Mouse (Mus musculus): ENCODE data around the gene Hspbp1. TPM values are rescaled to one million over a fixed set of nuclear protein-coding genes. Genes with fewer than 3 reads are reported as not detected.

Gene Hspbp1
- polyA plus RNA-seq, 2 experiments = 28.2 to 56.7 TPM

- H3K27ac ChIP-seq = peak overlapping the region; percentile 71
- no peaks in the 10 kb centered on the region for H3K9me3 ChIP-seq (ENCODE audit: control insufficient read depth, low read length)
- 3% methylated on average over 13 of the region's 13 CpGs for WGBS (ENCODE audit: insufficient replicate concordance)
- peaks cover 11 to 16% of the 10 kb centered on the region in 2 experiments for H3K4me1 ChIP-seq (replicated peaks; ENCODE audit: control insufficient read depth in 2 of 2, insufficient read depth in 2 of 2, low read length in 1 of 2)
- DNase-seq (ENCODE audit: low read depth in 3 of 3, low spot score in 3 of 3) = no peak
- H3K36me3 ChIP-seq (replicated peaks; ENCODE audit: control insufficient read depth, insufficient read depth, low read depth) = peaks cover 2% of the 10 kb centered on the region
- H3K4me3 ChIP-seq (ENCODE audit: insufficient read depth in 1 of 2, low read depth in 2 of 2, low read length in 2 of 2) = peak overlapping the region; percentile 87 to 97
- H3K27me3 ChIP-seq (ENCODE audit: control insufficient read depth, insufficient read depth, low read length) = no peaks in the 10 kb centered on the region
- peak; percentile 1 for ATAC-seq (ENCODE audit: insufficient read depth)
- peak overlapping the region; percentile 92 for H3K4me2 ChIP-seq (ENCODE audit: low read depth)
- H3K9ac ChIP-seq (replicated peaks) = peak overlapping the region; percentile 70
- TF ChIP-seq EP300 (IDR thresholded peaks at IDR 0.05; ENCODE audit: low read depth) (no peak), CTCF (IDR thresholded peaks at IDR 0.05; ENCODE audit: low read depth) (0 out of 2 replicates have a peak, but pooled peaks have one; percentile 1)
Observed at GRCm38 (mm10) chr7:4684203-4684602, 665 bp downstream of the Hspbp1 start.

DNA sequence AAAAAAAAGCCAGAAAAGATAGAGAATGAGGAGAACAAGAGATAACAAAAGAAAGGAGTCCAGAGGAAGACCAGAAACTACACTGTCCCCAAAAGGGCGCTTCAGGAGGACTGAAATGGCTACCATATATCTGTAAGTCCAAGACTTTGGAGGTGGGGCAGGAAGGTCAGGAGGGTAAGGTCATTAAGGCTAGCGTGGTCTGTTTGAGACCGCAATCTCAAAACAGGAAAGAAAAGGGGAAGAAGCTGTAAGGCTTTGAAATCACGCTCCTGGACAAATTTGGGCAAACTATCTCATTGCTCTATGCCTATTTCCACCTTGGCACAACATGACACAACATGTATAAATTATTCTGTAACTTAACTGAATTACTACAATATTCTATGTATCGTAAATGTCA is 1.6 kb downstream of the Hspbp1 start:
- no peak overlapping the region; the same call in 1 of the 2 replicates for H3K4me2 ChIP-seq (ENCODE audit: low read depth)

DNA sequence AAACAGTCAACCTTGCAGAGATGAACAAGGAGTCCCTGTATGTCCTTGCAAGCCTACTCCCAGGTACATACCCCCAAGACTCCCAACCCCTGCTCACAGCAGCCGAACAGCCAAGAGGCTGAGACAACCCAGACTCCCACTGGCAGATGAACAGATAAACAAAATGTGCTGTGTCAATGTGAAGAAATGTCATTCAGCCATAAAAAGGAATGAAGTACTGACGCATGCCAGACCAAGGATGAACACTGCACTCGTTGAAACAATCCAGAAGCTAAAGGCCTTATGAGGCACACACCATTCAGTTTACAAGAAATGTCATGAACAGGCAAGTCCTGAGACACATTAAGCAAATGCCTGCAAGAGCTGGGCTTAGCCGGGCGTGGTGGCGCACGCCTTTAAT is 9.7 kb downstream of the Hspbp1 start:
- DNase-seq (ENCODE audit: low read depth in 3 of 3, low spot score in 3 of 3) (no peak), ATAC-seq (ENCODE audit: insufficient read depth) (no peak)
- Histone ChIP-seq H3K4me1 (replicated peaks; ENCODE audit: control insufficient read depth in 2 of 2, insufficient read depth in 2 of 2, low read length in 1 of 2) (peaks cover 23 to 26% of the 10 kb centered on the region in 2 experiments), H3K9me3 (ENCODE audit: control insufficient read depth, low read length) (no peaks in the 10 kb centered on the region), H3K36me3 (replicated peaks; ENCODE audit: control insufficient read depth, insufficient read depth, low read depth) (peaks cover 5% of the 10 kb centered on the region), H3K9ac (replicated peaks) (no peak overlapping the region), H3K27me3 (ENCODE audit: control insufficient read depth, insufficient read depth, low read length) (no peaks in the 10 kb centered on the region), H3K4me3 (ENCODE audit: insufficient read depth in 1 of 2, low read depth in 2 of 2, low read length in 2 of 2) (no peak overlapping the region), H3K27ac (no peak overlapping the region), H3K4me2 (ENCODE audit: low read depth) (no peak overlapping the region)
- WGBS (ENCODE audit: insufficient replicate concordance) = 76% methylated on average over 7 of the region's 7 CpGs
- no peak for TF ChIP-seq EP300 (IDR thresholded peaks at IDR 0.05; ENCODE audit: low read depth)
- TF ChIP-seq CTCF (IDR thresholded peaks at IDR 0.05; ENCODE audit: low read depth) = no peak

More for the DNA sequence above, 1.6 kb downstream of the Hspbp1 start:
- Histone ChIP-seq H3K9ac (replicated peaks) (no peak overlapping the region), H3K4me1 (replicated peaks; ENCODE audit: control insufficient read depth in 2 of 2, insufficient read depth in 2 of 2, low read length in 1 of 2) (peaks cover 11 to 16% of the 10 kb centered on the region in 2 experiments), H3K4me3 (ENCODE audit: insufficient read depth in 1 of 2, low read depth in 2 of 2, low read length in 2 of 2) (no peak overlapping the region), H3K27me3 (ENCODE audit: control insufficient read depth, insufficient read depth, low read length) (no peaks in the 10 kb centered on the region), H3K36me3 (replicated peaks; ENCODE audit: control insufficient read depth, insufficient read depth, low read depth) (peaks cover 4% of the 10 kb centered on the region), H3K9me3 (ENCODE audit: control insufficient read depth, low read length) (no peaks in the 10 kb centered on the region), H3K27ac (no peak overlapping the region)
- TF ChIP-seq EP300 (IDR thresholded peaks at IDR 0.05; ENCODE audit: low read depth) (no peak), CTCF (IDR thresholded peaks at IDR 0.05; ENCODE audit: low read depth) (no peak)
- 51% methylated on average over 5 of the region's 5 CpGs for WGBS (ENCODE audit: insufficient replicate concordance)
- no peak for ATAC-seq (ENCODE audit: insufficient read depth)
- no peak for DNase-seq (ENCODE audit: low read depth in 3 of 3, low spot score in 3 of 3)

GRCm38 (mm10) chr7:4674114-4674731 is 10.6 kb downstream of the Hspbp1 start:
- Histone ChIP-seq H3K9me3 (ENCODE audit: control insufficient read depth, low read length) (no peaks in the 10 kb centered on the region), H3K36me3 (replicated peaks; ENCODE audit: control insufficient read depth, insufficient read depth, low read depth) (peaks cover 5% of the 10 kb centered on the region), H3K4me3 (ENCODE audit: insufficient read depth in 1 of 2, low read depth in 2 of 2, low read length in 2 of 2) (no peak overlapping the region), H3K9ac (replicated peaks) (no peak overlapping the region), H3K27ac (no peak overlapping the region), H3K4me1 (replicated peaks; ENCODE audit: control insufficient read depth in 2 of 2, insufficient read depth in 2 of 2, low read length in 1 of 2) (peaks cover 29 to 32% of the 10 kb centered on the region in 2 experiments), H3K4me2 (ENCODE audit: low read depth) (no peak overlapping the region), H3K27me3 (ENCODE audit: control insufficient read depth, insufficient read depth, low read length) (no peaks in the 10 kb centered on the region)
- TF ChIP-seq CTCF (IDR thresholded peaks at IDR 0.05; ENCODE audit: low read depth) (no peak), EP300 (IDR thresholded peaks at IDR 0.05; ENCODE audit: low read depth) (no peak)
- ATAC-seq (ENCODE audit: insufficient read depth) (no peak), DNase-seq (ENCODE audit: low read depth in 3 of 3, low spot score in 3 of 3) (no peak)
- 79% methylated on average over 12 of the region's 12 CpGs for WGBS (ENCODE audit: insufficient replicate concordance)

- Histone ChIP-seq H3K4me2 (ENCODE audit: low read depth) (no peak overlapping the region), H3K27ac (no peak overlapping the region; the same call in 1 of the 2 replicates), H3K4me1 (replicated peaks; ENCODE audit: control insufficient read depth in 2 of 2, insufficient read depth in 2 of 2, low read length in 1 of 2) (peaks cover 29 to 34% of the 10 kb centered on the region in 2 experiments), H3K27me3 (ENCODE audit: control insufficient read depth, insufficient read depth, low read length) (no peaks in the 10 kb centered on the region), H3K9me3 (ENCODE audit: control insufficient read depth, low read length) (no peaks in the 10 kb centered on the region), H3K9ac (replicated peaks) (no peak overlapping the region), H3K36me3 (replicated peaks; ENCODE audit: control insufficient read depth, insufficient read depth, low read depth) (peaks cover 2% of the 10 kb centered on the region; the same call in 1 of the 2 replicates), H3K4me3 (ENCODE audit: insufficient read depth in 1 of 2, low read depth in 2 of 2, low read length in 2 of 2) (no peak overlapping the region)
- ATAC-seq (ENCODE audit: insufficient read depth) (no peak), DNase-seq (ENCODE audit: low read depth in 3 of 3, low spot score in 3 of 3) (no peak)
- TF ChIP-seq EP300 (IDR thresholded peaks at IDR 0.05; ENCODE audit: low read depth) (no peak), CTCF (IDR thresholded peaks at IDR 0.05; ENCODE audit: low read depth) (no peak)
- WGBS (ENCODE audit: insufficient replicate concordance) = 66% methylated on average over 4 of the region's 4 CpGs
Observed at GRCm38 (mm10) chr7:4671956-4672355, 12.9 kb downstream of the Hspbp1 start.

All from liver, embryonic 14.5 days (tissue).